Mouse (Mus musculus): ENCODE measurements around the gene Spon2. TPM values are rescaled to one million over a fixed set of nuclear protein-coding genes. Genes with fewer than 3 reads are reported as not detected.

Spon2 gene
- polyA plus RNA-seq (2015; fragmentation: Illumina TruSeq; extraction: RNeasy Lipid Tissue Mini Kit (QIAGEN cat#74804); ENCODE audit: insufficient read depth, low replicate concordance) = 4.8 TPM

DNA sequence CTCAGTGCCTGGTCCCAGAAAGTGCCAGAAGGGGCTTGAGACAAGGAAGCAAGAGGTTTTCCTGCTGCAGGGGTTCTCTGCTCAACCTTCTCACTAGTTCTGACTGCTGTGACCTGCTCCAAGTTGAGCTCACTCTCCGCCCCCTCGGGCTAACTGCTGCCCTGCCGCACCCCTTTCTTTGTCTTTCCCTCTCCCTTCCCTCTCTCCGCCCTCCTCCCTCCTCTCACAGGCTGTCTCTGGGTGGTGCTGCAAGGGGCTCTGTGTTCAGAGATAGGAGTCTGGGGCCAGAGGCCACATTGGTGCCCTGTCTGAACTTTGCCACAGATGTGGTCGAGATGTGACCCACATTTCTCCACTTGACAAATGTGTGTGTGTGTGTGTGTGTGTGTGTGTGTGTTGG lies at the start of gene Spon2:
Spon2 (minus strand) TSS at position 375 of the 400 bp plus-strand sequence.

Other genes with a start within 250 kb of the Spon2 start
- 299 TPM for gene Ywhah, start 199.6 kb downstream of the Spon2 start, polyA plus RNA-seq (2015; fragmentation: Illumina TruSeq; extraction: RNeasy Lipid Tissue Mini Kit (QIAGEN cat#74804); ENCODE audit: insufficient read depth, low replicate concordance)
- gene Slc5a1, start 114.2 kb downstream of the Spon2 start, polyA plus RNA-seq (2015; fragmentation: Illumina TruSeq; extraction: RNeasy Lipid Tissue Mini Kit (QIAGEN cat#74804); ENCODE audit: insufficient read depth, low replicate concordance) = not detected
- gene Ctbp1, start 56.5 kb upstream of the Spon2 start, polyA plus RNA-seq (2015; fragmentation: Illumina TruSeq; extraction: RNeasy Lipid Tissue Mini Kit (QIAGEN cat#74804); ENCODE audit: insufficient read depth, low replicate concordance) = 88.5 TPM
- gene Maea, start 117.1 kb upstream of the Spon2 start, polyA plus RNA-seq (2015; fragmentation: Illumina TruSeq; extraction: RNeasy Lipid Tissue Mini Kit (QIAGEN cat#74804); ENCODE audit: insufficient read depth, low replicate concordance) = 44.0 TPM
- gene Uvssa, start 160.1 kb upstream of the Spon2 start, polyA plus RNA-seq (2015; fragmentation: Illumina TruSeq; extraction: RNeasy Lipid Tissue Mini Kit (QIAGEN cat#74804); ENCODE audit: insufficient read depth, low replicate concordance) = 23.1 TPM
- gene Nkx1-1, start 215.5 kb upstream of the Spon2 start, polyA plus RNA-seq (2015; fragmentation: Illumina TruSeq; extraction: RNeasy Lipid Tissue Mini Kit (QIAGEN cat#74804); ENCODE audit: insufficient read depth, low replicate concordance) = not detected